Mouse (Mus musculus) C2C12 (cell line): ENCODE data around the gene Srgap1. TPM values are rescaled to one million over a fixed set of nuclear protein-coding genes. Genes with fewer than 3 reads are reported as not detected.

Experiments used
- H3K27me3 ChIP-seq: one replicate; pipeline ENCODE4 v1.6.1; 2011; ENCODE audit not compliant: control insufficient read depth, insufficient read depth, insufficient read length
- H3K36me3 ChIP-seq: one replicate; pipeline ENCODE4 v1.6.1; 2011; ENCODE audit not compliant: control insufficient read depth, insufficient read depth
- H3K4me3 ChIP-seq: one replicate; pipeline ENCODE4 v1.5.1; 2011; ENCODE audit warnings: mild to moderate bottlenecking, control low read depth; ENCODE audit not compliant: poor library complexity, insufficient read depth, severe bottlenecking
- H3K79me2 ChIP-seq: one replicate; pipeline ENCODE4 v1.6.1; 2011; ENCODE audit not compliant: control insufficient read depth, insufficient read depth
- H3K79me3 ChIP-seq: one replicate; pipeline ENCODE4 v1.6.1; 2011; ENCODE audit warnings: low read depth, control low read depth
- H3ac ChIP-seq: one replicate; pipeline ENCODE3; 2011; ENCODE audit warnings: low read depth; ENCODE audit not compliant: control insufficient read depth, insufficient read length
- CEBPB ChIP-seq: IDR thresholded peaks from one replicate; pipeline ENCODE4 v1.6.1; 2011; ENCODE audit warnings: low read depth, mild to moderate bottlenecking, control low read depth, moderate library complexity
- CTCF ChIP-seq: IDR thresholded peaks from one replicate; pipeline ENCODE4 v1.5.1; 2011; ENCODE audit not compliant: control insufficient read depth, insufficient read depth, insufficient read length
- FOSL1 ChIP-seq: IDR thresholded peaks from one replicate; pipeline ENCODE4 v1.8.0; 2011; ENCODE audit warnings: mild to moderate bottlenecking, low read length; ENCODE audit not compliant: poor library complexity, insufficient read depth, severe bottlenecking
- MAX ChIP-seq: IDR thresholded peaks from one replicate; pipeline ENCODE4 v1.6.1; 2011; ENCODE audit warnings: mild to moderate bottlenecking, control low read depth
- MYOD1 ChIP-seq: IDR thresholded peaks from one replicate; pipeline ENCODE4 v1.6.1; 2011; ENCODE audit warnings: low read depth; ENCODE audit not compliant: control insufficient read depth, insufficient read length
- MYOG ChIP-seq: IDR thresholded peaks from one replicate; pipeline ENCODE4 v1.6.1; 2011; ENCODE audit not compliant: control insufficient read depth, insufficient read length; ENCODE audit errors: extremely low read depth
- USF1 ChIP-seq: IDR thresholded peaks from one replicate; pipeline ENCODE4 v1.6.1; 2011; ENCODE audit warnings: low read depth, mild to moderate bottlenecking, control low read depth, moderate library complexity
- polyA plus RNA-seq: library from polyadenylated mRNA; unstranded; fragments of >200 nt; fragmentation: generic; extraction: Trizol; gene quantifications from one replicate; pipeline ENCODE4 v1.2.1, GENCODE M21; 2012; ENCODE audit warnings: missing spikeins

The Srgap1 gene
- polyA plus RNA-seq, 1 experiment = 0.06 TPM

DNA sequence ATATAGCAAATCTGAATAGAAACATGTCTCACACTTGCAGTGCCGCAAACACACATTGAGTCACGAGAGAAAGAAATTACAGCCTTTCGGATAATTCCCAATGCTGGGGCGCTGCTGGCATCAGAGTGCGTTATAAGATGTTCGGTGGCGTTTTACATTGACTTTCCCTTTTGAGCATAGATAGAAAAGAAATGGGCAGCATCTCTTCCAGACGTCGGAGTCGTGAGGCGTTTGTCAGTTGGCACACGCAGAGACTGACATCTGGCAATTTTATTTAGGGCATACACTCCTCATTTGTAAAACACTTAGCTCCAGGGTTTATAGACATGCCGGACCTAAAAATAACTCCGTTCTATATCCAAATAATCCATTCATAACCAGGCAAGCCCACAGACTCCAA is 115.2 kb downstream of the Srgap1 start:
- Histone ChIP-seq H3K4me3 (no peak overlapping the region), H3ac (no peak overlapping the region), H3K79me2 (no peaks in the 10 kb centered on the region), H3K36me3 (no peaks in the 10 kb centered on the region), H3K79me3 (no peaks in the 10 kb centered on the region), H3K27me3 (no peaks in the 10 kb centered on the region)
- no peak for TF ChIP-seq MAX
- TF ChIP-seq CTCF = no peak
- no peak for TF ChIP-seq MYOD1
- no peak for TF ChIP-seq FOSL1
- TF ChIP-seq MYOG = no peak
- TF ChIP-seq CEBPB = no peak
- TF ChIP-seq USF1 = no peak

DNA sequence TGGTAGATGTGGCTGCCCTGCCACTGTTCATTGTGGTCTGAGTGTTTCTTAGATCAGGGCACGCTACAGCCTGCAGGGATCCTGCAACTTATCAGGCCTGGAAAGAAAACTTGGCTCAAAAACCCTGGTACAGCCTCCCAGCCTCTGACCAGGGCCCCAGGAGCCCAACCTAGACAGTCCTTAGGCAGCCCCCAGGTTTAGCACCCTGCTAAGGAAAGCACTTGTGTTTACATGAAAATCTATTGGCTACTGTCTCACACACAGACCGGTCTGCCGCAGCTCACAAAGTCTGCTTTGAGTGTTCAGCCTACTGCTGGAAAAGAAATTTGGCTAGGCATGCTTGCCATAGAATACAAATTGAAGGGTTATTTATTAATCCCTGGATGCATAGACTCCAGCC is 121.0 kb downstream of the Srgap1 start:
- H3K79me3 ChIP-seq = no peaks in the 10 kb centered on the region
- no peak overlapping the region for H3ac ChIP-seq
- H3K27me3 ChIP-seq = no peaks in the 10 kb centered on the region
- H3K36me3 ChIP-seq = no peaks in the 10 kb centered on the region
- H3K4me3 ChIP-seq = no peak overlapping the region
- H3K79me2 ChIP-seq = no peaks in the 10 kb centered on the region
- TF ChIP-seq MYOG (no peak), CTCF (no peak), MAX (no peak)

DNA sequence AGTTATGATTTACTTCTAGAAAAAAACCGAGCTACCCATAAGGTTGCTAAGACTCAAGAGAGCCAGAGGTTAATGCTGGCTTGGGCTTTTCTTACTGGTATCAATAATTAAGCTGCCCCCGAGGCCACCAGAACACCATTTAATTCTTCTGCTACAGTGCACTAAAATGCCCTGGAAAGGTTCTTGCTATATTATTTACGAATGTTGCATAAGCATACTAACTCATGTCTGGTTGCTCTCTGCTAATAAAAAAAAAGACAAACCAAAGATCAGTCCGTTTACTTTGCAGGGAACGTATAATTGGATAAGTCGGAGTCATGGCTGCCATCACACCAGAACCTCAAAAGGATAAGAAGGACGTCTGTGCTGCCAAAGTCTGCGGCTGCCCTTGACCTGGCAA is 128.1 kb downstream of the Srgap1 start:
- Histone ChIP-seq H3K79me2 (no peaks in the 10 kb centered on the region), H3K79me3 (no peaks in the 10 kb centered on the region), H3K36me3 (no peaks in the 10 kb centered on the region), H3K27me3 (peaks cover 3% of the 10 kb centered on the region), H3ac (no peak overlapping the region), H3K4me3 (no peak overlapping the region)
- TF ChIP-seq MYOG = no peak
- no peak for TF ChIP-seq USF1
- TF ChIP-seq MAX = no peak

DNA sequence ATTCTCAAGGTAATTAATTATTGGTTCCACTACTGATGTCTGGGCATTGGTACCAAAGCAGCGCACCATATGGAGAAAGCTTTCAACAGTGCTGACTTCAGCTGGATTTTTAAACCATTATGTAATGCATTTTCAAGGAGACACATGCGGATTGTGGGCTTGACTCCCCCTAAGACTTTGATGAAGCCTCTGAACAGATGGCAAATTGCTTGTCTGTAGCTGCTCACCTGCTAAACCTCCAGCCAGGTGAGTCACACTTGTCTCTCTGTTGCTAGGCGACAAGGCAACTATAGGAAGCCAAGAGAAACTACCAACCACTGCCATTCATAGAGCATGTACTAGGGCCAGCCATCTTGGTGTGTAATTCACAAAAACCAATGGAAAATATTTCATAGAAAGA is 128.5 kb downstream of the Srgap1 start:
- Histone ChIP-seq H3K4me3 (no peak overlapping the region), H3K36me3 (no peaks in the 10 kb centered on the region), H3ac (no peak overlapping the region), H3K27me3 (peaks cover 3% of the 10 kb centered on the region), H3K79me2 (no peaks in the 10 kb centered on the region), H3K79me3 (no peaks in the 10 kb centered on the region)
- TF ChIP-seq USF1 (no peak), MYOD1 (no peak), CTCF (no peak), CEBPB (no peak), MYOG (no peak), FOSL1 (no peak), MAX (no peak)

DNA sequence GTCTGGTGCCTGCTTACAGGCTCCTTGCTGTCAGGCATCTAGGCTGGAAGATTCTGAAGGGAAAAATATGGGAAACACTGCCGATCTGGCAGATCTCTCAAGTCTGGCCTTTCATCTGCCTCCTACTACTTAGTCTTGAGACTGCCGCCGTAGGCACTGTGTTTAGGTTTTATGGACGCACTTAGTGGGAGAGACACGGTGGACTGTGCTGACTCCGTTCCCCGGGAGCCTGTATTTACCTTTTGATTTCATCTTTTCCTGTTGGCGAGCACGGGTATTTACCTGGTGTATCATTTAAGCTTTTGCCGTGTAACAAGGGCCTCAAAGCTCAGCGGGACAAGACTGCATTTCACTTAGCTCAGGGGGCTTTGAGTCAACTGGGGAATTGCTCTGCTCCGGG is 131.6 kb downstream of the Srgap1 start:
- Histone ChIP-seq H3K79me3 (no peaks in the 10 kb centered on the region), H3K79me2 (no peaks in the 10 kb centered on the region), H3K36me3 (no peaks in the 10 kb centered on the region), H3K27me3 (peaks cover under 1% of the 10 kb centered on the region), H3K4me3 (no peak overlapping the region), H3ac (no peak overlapping the region)
- no peak for TF ChIP-seq MAX

DNA sequence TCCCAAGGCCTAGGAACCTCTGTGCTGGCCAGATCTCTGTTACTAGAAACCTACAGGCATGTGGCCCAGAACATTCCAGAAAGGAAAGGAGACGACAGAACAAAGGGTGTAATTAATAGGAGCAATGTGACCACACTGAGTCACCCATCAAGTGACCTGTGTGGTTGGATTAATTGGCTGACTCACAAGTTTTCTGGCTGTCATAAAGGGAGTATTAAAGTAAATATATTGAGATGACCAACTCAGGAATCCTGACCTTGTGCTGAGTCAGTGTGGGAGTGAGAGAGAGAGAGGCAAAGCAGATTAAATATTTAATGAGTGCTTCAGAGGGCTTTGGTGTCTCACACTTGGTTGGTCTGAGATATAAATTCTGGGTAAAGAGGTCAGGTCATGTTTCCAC is 143.0 kb downstream of the Srgap1 start:
- no peaks in the 10 kb centered on the region for H3K79me2 ChIP-seq
- TF ChIP-seq FOSL1 (peak; percentile 100), CEBPB (peak; percentile 9), MYOG (no peak), CTCF (no peak), USF1 (peak; percentile 79), MAX (peak; percentile 79), MYOD1 (peak; percentile 24)
- H3K4me3 ChIP-seq = no peak overlapping the region
- H3K36me3 ChIP-seq = no peaks in the 10 kb centered on the region
- no peak overlapping the region for H3ac ChIP-seq
- H3K79me3 ChIP-seq = no peaks in the 10 kb centered on the region
- H3K27me3 ChIP-seq = no peaks in the 10 kb centered on the region

DNA sequence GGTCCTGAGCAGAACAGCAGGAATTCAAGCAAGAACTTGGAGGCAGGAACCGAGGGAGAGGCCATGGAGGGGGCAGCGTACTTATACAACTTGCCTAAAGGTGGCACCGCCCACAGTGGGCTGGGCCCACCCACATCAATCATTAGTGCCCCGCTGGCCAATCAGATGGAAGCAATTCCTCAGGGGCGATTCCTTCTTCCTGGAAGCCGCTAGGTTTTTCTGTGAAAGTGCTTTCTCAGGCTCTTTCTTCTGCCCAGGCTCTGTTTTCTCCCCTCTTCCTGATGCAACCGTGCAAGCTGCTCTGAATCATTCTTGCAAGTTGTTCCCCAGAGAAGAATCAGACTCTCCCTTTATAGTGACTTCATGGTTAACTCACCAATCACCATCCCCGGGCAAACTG is 144.5 kb downstream of the Srgap1 start:
- no peak overlapping the region for H3ac ChIP-seq
- H3K79me2 ChIP-seq = no peaks in the 10 kb centered on the region
- H3K27me3 ChIP-seq = no peaks in the 10 kb centered on the region
- no peak for TF ChIP-seq CTCF
- no peak for TF ChIP-seq MYOD1
- no peak for TF ChIP-seq MYOG
- no peak for TF ChIP-seq FOSL1
- no peak for TF ChIP-seq CEBPB
- no peak for TF ChIP-seq USF1
- TF ChIP-seq MAX = no peak
- H3K36me3 ChIP-seq = no peaks in the 10 kb centered on the region
- H3K4me3 ChIP-seq = no peak overlapping the region
- no peaks in the 10 kb centered on the region for H3K79me3 ChIP-seq
